In genomic region chrX:111660381-111660780, GRCm38 (mm10) we compare ENCODE assay signal across 19 mouse cellular contexts. TPM values are rescaled to one million over a fixed set of nuclear protein-coding genes. Genes with fewer than 3 reads are reported as not detected.
DNase-seq lines count a peak whose midpoint lies in the region; ATAC-seq and TF ChIP-seq lines count a peak whose summit lies in the region.
"Had no signal": no experiment of that assay in that cellular context is flagged by ENCODE, and none has a peak within 500 bp of the region (broad histone marks: within the 10 kb centered on the region; RNA-seq: fewer than 3 reads in every experiment).

No protein-coding gene starts in this region.

- ATAC-seq in forebrain, embryonic 15.5 days (replicated peaks): peak; percentile 63
- no peak for ATAC-seq in forebrain, embryonic 12.5 days (ENCODE audit: low FRiP score)
- no peak for ATAC-seq in midbrain, embryonic 14.5 days (ENCODE audit: low FRiP score, low TSS enrichment)
- no peak for ATAC-seq in midbrain, embryonic 16.5 days
- no peak; the same call in 1 of the 2 replicates for ATAC-seq in forebrain, postnatal 0 days
- ATAC-seq: CD4-positive, CD25-positive, alpha-beta regulatory T cell, adult 4 months; inflammation-experienced regulatory T-cells, adult 6 months had no signal

- no peaks in the 10 kb centered on the region for H3K27me3 ChIP-seq in forebrain, embryonic 15.5 days
- no peaks in the 10 kb centered on the region for H3K27me3 ChIP-seq in forebrain, embryonic 12.5 days
- H3K27me3 ChIP-seq in midbrain, embryonic 14.5 days (ENCODE audit: control insufficient read depth, insufficient read depth, low read length): no peaks in the 10 kb centered on the region
- no peaks in the 10 kb centered on the region for H3K27me3 ChIP-seq in midbrain, embryonic 16.5 days (ENCODE audit: control insufficient read depth, insufficient read depth, low read depth, low read length)
- no peaks in the 10 kb centered on the region for H3K27me3 ChIP-seq in forebrain, postnatal 0 days (ENCODE audit: insufficient read depth, low read length)
- H3K27me3 ChIP-seq: heart, embryonic 12.5 days; kidney, embryonic 15.5 days; limb, embryonic 13.5 days; liver, embryonic 15.5 days; megakaryocyte, embryonic 14.5 days had no signal

- no peak overlapping the region for H3K4me2 ChIP-seq in forebrain, embryonic 15.5 days (replicated peaks)
- no peak overlapping the region for H3K4me2 ChIP-seq in forebrain, embryonic 12.5 days
- H3K4me2 ChIP-seq in midbrain, embryonic 14.5 days (ENCODE audit: low read length): no peak overlapping the region
- no peak overlapping the region for H3K4me2 ChIP-seq in midbrain, embryonic 16.5 days (ENCODE audit: low read length)
- no peak overlapping the region for H3K4me2 ChIP-seq in forebrain, postnatal 0 days (ENCODE audit: low read depth)
- H3K4me2 ChIP-seq: heart, embryonic 12.5 days; kidney, embryonic 15.5 days; limb, embryonic 13.5 days; liver, embryonic 15.5 days had no signal

- WGBS in forebrain, embryonic 15.5 days: 40% methylated on average over 5 of the region's 5 CpGs
- 66% methylated on average over 5 of the region's 5 CpGs for WGBS in forebrain, embryonic 12.5 days
- 77% methylated on average over 5 of the region's 5 CpGs for WGBS in midbrain, embryonic 14.5 days
- 57% methylated on average over 5 of the region's 5 CpGs for WGBS in midbrain, embryonic 16.5 days
- 48% methylated on average over 5 of the region's 5 CpGs for WGBS in forebrain, postnatal 0 days

- DNase-seq in midbrain, embryonic 14.5 days: peak; percentile 40
- DNase-seq in Muller cell, postnatal 12 days (ENCODE audit: inconsistent ontology term): peak; percentile 35
- DNase-seq in forebrain, postnatal 0 days: peak; percentile 13
- no peak for DNase-seq in right cerebral cortex, postnatal 4 days
- DNase-seq in urinary bladder, postnatal 25 days (ENCODE audit: low spot score): no peak
- DNase-seq: adrenal gland, postnatal 36 days; embryo, embryonic 11 days; heart, postnatal 36 days had no signal

- no peak for TF ChIP-seq CTCF in forebrain, postnatal 0 days (IDR thresholded peaks at IDR 0.05; ENCODE audit: low read depth)

- no peak overlapping the region for H3K9ac ChIP-seq in forebrain, embryonic 15.5 days (replicated peaks)
- no peak overlapping the region for H3K9ac ChIP-seq in forebrain, embryonic 12.5 days
- H3K9ac ChIP-seq in midbrain, embryonic 14.5 days (replicated peaks; ENCODE audit: low read length): no peak overlapping the region
- no peak overlapping the region for H3K9ac ChIP-seq in midbrain, embryonic 16.5 days (ENCODE audit: low read depth, low read length)
- no peak overlapping the region for H3K9ac ChIP-seq in forebrain, postnatal 0 days
- H3K9ac ChIP-seq: heart, embryonic 12.5 days; kidney, embryonic 15.5 days; limb, embryonic 13.5 days; liver, embryonic 15.5 days had no signal

- H3K36me3 ChIP-seq in forebrain, embryonic 15.5 days: no peaks in the 10 kb centered on the region
- no peaks in the 10 kb centered on the region for H3K36me3 ChIP-seq in forebrain, embryonic 12.5 days (replicated peaks)
- no peaks in the 10 kb centered on the region for H3K36me3 ChIP-seq in midbrain, embryonic 14.5 days (ENCODE audit: control insufficient read depth, insufficient read depth, low read length)
- H3K36me3 ChIP-seq in midbrain, embryonic 16.5 days (ENCODE audit: control insufficient read depth, insufficient read depth, low read length): no peaks in the 10 kb centered on the region
- H3K36me3 ChIP-seq in forebrain, postnatal 0 days (ENCODE audit: insufficient read depth): no peaks in the 10 kb centered on the region
- H3K36me3 ChIP-seq: heart, embryonic 12.5 days; kidney, embryonic 15.5 days; limb, embryonic 13.5 days; liver, embryonic 15.5 days had no signal

- no peaks in the 10 kb centered on the region for H3K4me1 ChIP-seq in forebrain, embryonic 15.5 days
- no peaks in the 10 kb centered on the region for H3K4me1 ChIP-seq in forebrain, embryonic 12.5 days
- H3K4me1 ChIP-seq in midbrain, embryonic 14.5 days (ENCODE audit: control insufficient read depth, insufficient read depth, low read length): no peaks in the 10 kb centered on the region
- H3K4me1 ChIP-seq in midbrain, embryonic 16.5 days (ENCODE audit: control insufficient read depth, insufficient read depth, low read length): no peaks in the 10 kb centered on the region
- H3K4me1 ChIP-seq in forebrain, postnatal 0 days (ENCODE audit: insufficient read depth): no peaks in the 10 kb centered on the region
- H3K4me1 ChIP-seq: heart, embryonic 12.5 days; kidney, embryonic 15.5 days; limb, embryonic 13.5 days; liver, embryonic 15.5 days; megakaryocyte, embryonic 14.5 days had no signal

- no peak overlapping the region for H3K4me3 ChIP-seq in forebrain, embryonic 15.5 days
- no peak overlapping the region for H3K4me3 ChIP-seq in forebrain, embryonic 12.5 days (replicated peaks)
- H3K4me3 ChIP-seq in midbrain, embryonic 14.5 days (replicated peaks; ENCODE audit: low read depth, low read length): no peak overlapping the region
- no peak overlapping the region for H3K4me3 ChIP-seq in midbrain, embryonic 16.5 days (ENCODE audit: low read depth, low read length)
- no peak overlapping the region for H3K4me3 ChIP-seq in forebrain, postnatal 0 days (ENCODE audit: low read depth, low read length)
- H3K4me3 ChIP-seq: heart, embryonic 12.5 days; kidney, embryonic 15.5 days; left cerebral cortex, adult 2 months; limb, embryonic 13.5 days; liver, embryonic 15.5 days; megakaryocyte, embryonic 14.5 days had no signal

- H3K9me3 ChIP-seq in forebrain, embryonic 15.5 days: no peaks in the 10 kb centered on the region
- no peaks in the 10 kb centered on the region for H3K9me3 ChIP-seq in forebrain, embryonic 12.5 days
- H3K9me3 ChIP-seq in midbrain, embryonic 14.5 days (ENCODE audit: control insufficient read depth, low read length): no peaks in the 10 kb centered on the region
- no peaks in the 10 kb centered on the region for H3K9me3 ChIP-seq in midbrain, embryonic 16.5 days (replicated peaks; ENCODE audit: control insufficient read depth, low read length, poor library complexity, severe bottlenecking)
- H3K9me3 ChIP-seq in forebrain, postnatal 0 days (ENCODE audit: low read length): no peaks in the 10 kb centered on the region
- H3K9me3 ChIP-seq: heart, embryonic 12.5 days; kidney, embryonic 15.5 days; limb, embryonic 13.5 days; liver, embryonic 15.5 days; megakaryocyte, embryonic 14.5 days had no signal

- H3K27ac ChIP-seq in forebrain, embryonic 15.5 days (replicated peaks): 0 out of 2 replicates have a peak overlapping the region, but pooled peaks have one; percentile 1
- H3K27ac ChIP-seq in forebrain, embryonic 12.5 days: no peak overlapping the region
- no peak overlapping the region for H3K27ac ChIP-seq in midbrain, embryonic 14.5 days (replicated peaks; ENCODE audit: low read depth, low read length)
- H3K27ac ChIP-seq in midbrain, embryonic 16.5 days (ENCODE audit: low read length): no peak overlapping the region
- no peak overlapping the region for H3K27ac ChIP-seq in forebrain, postnatal 0 days (ENCODE audit: low read depth, low read length)
- H3K27ac ChIP-seq: kidney, embryonic 15.5 days; left cerebral cortex, adult 2 months; limb, embryonic 13.5 days; liver, embryonic 15.5 days had no signal

RNA-seq across cellular contexts. Expression of gene Hdx, which starts 36.5 kb away (rescaled TPM):
- 1.6 and 1.7 TPM in 2 replicates for polyA plus RNA-seq in forebrain, embryonic 15.5 days (2015; fragmentation: Nextera tagmentation; extraction: Ambion mirVana)
- polyA plus RNA-seq in forebrain, embryonic 12.5 days (2016; fragmentation: Nextera tagmentation; extraction: Ambion mirVana): 1.8 and 2.0 TPM in 2 replicates
- 2.5 and 2.6 TPM in 2 replicates for polyA plus RNA-seq in midbrain, embryonic 14.5 days (2014; fragmentation: Nextera tagmentation; extraction: Ambion mirVana)
- 1.6 and 1.9 TPM in 2 replicates for polyA plus RNA-seq in midbrain, embryonic 16.5 days (2015; fragmentation: Nextera tagmentation; extraction: Ambion mirVana)
- 2.8 and 3.1 TPM in 2 replicates for total RNA-seq in forebrain, postnatal 0 days (2014; rRNA removed)
- 0.39 and 0.64 TPM in 2 replicates for polyA plus RNA-seq in forebrain, postnatal 0 days (2015; fragmentation: Nextera tagmentation; extraction: Ambion mirVana)
- polyA plus RNA-seq: inflammation-experienced regulatory T-cells, adult 6 months had no signal

Comparison
In these comparisons a context has a peak if more than half of its experiments do, and no peak if none do; other contexts are left out.
1. DNase-seq: peak in midbrain, embryonic 14.5 days (single experiment), Muller cell, postnatal 12 days (single experiment) and forebrain, postnatal 0 days (single experiment); none in right cerebral cortex, postnatal 4 days (single experiment) and urinary bladder, postnatal 25 days (single experiment).